Mouse (Mus musculus) heart, postnatal 0 days (tissue): ENCODE data around the gene Tfr2.

Source experiments
- CTCF ChIP-seq: IDR thresholded peaks from 2 replicates; pipeline ENCODE4 v1.5.1; 2016; ENCODE audit warnings: antibody characterized with exemption, control low read depth, low read depth
- EP300 ChIP-seq: IDR thresholded peaks from 2 replicates; pipeline ENCODE4 v1.6.1; 2016; ENCODE audit warnings: antibody characterized with exemption, low read depth

DNA sequence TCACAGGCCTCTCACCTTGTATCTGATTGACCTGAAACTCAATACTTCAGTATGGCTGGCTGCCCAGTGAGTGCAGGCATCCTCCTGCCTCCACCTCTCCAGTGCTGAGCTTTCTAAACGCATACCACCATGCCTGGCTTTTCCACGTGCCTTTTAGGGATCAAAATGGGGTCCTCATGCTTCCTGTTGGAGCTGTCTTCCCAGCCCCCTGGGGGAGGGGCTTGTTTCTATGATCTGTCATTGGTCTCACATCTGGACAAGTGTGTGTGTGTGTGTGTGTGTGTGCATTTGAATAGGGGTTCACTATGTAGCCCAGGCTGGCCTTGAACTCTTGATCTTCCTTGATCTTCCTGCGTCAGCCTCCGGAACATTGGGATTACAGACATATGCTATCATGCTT lies 32.2 kb upstream of the Tfr2 start:
- no peak for TF ChIP-seq CTCF
- no peak for TF ChIP-seq EP300
